Mouse (Mus musculus): ENCODE data around the gene Mtmr4.

DNA sequence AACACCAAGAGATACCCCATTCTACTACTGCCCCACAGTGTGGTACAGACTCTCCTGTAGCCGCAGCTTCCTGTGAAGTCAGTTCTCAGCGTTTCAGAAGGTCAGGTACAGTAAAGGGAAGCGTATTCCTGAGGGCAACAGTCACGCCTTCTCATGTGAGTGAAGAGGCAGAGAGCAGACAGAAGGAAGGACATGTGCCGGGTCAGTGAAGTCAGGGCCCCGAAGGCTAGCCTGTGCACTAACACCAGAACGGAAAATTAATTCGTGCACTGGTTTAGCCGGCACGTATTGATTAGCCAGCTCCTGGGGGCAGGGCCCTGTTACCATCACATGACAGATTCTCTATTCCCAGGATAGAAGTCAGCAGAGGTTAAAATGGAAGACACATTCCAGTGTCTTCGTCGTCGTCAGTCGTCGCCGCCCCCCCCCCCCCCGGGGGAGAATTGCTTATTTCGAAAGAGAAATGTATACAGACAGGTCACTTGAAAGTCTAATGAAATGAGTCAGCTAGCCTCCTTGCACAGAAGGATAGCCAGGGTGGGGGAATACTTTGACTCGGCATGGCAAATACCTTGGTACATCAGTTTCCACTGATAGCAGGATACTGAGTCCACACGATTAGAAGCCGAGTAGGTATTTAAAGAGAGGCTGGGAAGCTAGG lies 17.3 kb upstream of the Mtmr4 start:
- TF ChIP-seq FLI1 (IDR thresholded peaks at IDR 0.05; ENCODE audit: low read length) (no peak), GATA1 (IDR thresholded peaks at IDR 0.05; ENCODE audit: borderline replicate concordance, low read length) (no peak)

All from megakaryocyte, embryonic 14.5 days (primary cell).